Mouse (Mus musculus): Measurements from ENCODE around the gene Hoxb6. TPM values are rescaled to one million over a fixed set of nuclear protein-coding genes. Genes with fewer than 3 reads are reported as not detected.

Gene Hoxb6
- total RNA-seq, 1 experiment, result 0.22 TPM

DNA sequence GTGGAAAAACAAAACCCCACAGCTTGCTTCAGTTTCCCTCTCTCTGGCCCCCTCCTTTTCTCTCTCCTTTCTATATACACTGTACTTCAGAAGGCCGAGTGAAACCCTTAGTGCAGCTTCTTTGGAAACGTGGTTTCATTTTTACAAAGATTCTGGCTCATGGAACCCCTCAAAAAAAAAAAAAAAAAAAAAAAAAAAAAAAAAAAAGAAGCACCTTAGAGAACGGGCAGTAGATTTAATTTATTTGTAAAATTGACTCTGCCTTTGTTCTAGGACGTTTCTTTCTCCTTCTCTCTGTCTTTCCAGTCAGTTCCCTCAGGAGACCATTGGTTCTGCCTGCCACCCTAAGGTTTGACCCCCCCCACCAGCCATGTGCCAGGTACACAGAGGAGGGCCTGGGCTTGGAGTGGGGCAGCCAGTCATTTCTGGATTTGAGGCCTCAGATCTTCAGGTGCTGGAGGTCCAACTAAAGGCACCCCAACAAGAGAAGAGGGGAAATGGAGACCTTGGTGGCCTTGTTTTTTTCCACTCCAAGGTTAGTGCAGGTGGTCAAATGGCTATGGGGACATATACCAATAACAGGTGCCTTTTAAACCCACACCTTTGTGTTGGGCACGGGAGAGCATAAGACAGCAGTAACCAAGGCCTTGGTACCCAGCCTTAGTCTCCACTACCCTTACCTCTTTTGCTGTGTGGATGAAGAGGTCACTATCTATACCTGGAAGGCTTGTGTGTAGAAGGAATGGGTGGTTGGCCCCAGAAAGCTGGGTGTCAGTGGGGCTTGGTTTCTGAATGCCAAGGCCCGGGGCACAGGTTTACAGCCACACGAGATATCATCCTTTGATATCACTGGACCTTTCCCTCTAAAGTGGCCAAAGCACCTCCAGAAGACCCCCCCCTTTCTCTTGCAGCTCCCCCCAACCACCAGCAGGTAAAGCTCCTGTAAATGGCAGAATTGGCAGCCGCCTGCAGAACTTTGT lies 11.6 kb upstream of the Hoxb6 start:
- Histone ChIP-seq H3K9ac (ENCODE audit: insufficient read depth, low read depth, low read length, poor library complexity, severe bottlenecking) (no peak overlapping the region), H3K36me3 (ENCODE audit: control insufficient read depth, insufficient read depth, low read length, poor library complexity, severe bottlenecking) (no peaks in the 10 kb centered on the region), H3K4me3 (ENCODE audit: insufficient read depth in 1 of 2, low read depth in 1 of 2, low read length in 2 of 2, poor library complexity in 1 of 2, severe bottlenecking in 1 of 2) (no peak overlapping the region), H3K9me3 (ENCODE audit: control insufficient read depth, insufficient read depth, low read depth, low read length) (no peaks in the 10 kb centered on the region), H3K27ac (ENCODE audit: insufficient read depth, low read depth, low read length, poor library complexity, severe bottlenecking) (no peak overlapping the region), H3K4me1 (ENCODE audit: control insufficient read depth in 2 of 2, insufficient read depth in 2 of 2, low read length in 2 of 2, poor library complexity in 1 of 2) (peaks cover 0 to 4% of the 10 kb centered on the region in 2 experiments; a peak in 1 of 4 replicates)
- in situ Hi-C loops (cut with MboI; ENCODE audit: low sequenced_read_pairs in 2 of 2, unreplicated experiment in 2 of 2), result loop anchor here (5.0 to 25.0 kb wide), 3 partner anchors 47 to 582 kb away; no protein-coding TSS in a partner anchor
- TF ChIP-seq HCFC1 (IDR thresholded peaks at IDR 0.05; ENCODE audit: borderline replicate concordance, insufficient read depth, low read length), result no peak
- peak; percentile 75 for TF ChIP-seq ZNF384 (IDR thresholded peaks at IDR 0.05; ENCODE audit: low read depth, low read length)
- no peak for DNase-seq (ENCODE audit: low read depth, low spot score)

DNA sequence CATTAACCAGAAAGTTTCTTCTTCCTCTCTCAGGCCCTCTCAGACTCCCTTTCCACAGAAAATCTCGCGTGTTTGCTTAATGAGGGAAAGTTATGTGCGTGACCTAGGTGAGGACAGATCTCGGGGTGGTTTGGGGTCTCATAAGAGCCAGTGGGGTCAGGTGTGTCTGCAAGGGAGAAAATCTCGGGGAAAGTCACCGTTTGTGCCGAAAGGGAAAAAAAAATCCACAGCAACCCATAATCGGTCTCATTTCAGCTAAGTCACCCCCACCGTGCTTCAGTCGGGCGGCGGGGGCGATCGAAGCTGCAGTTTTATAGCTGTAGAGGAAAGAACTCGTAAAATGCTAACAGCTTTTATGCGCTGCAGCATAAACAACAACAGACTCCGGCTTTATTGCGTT lies 10.9 kb upstream of the Hoxb6 start:
- no peak for DNase-seq (ENCODE audit: low read depth, low spot score)
- H3K27ac ChIP-seq (ENCODE audit: insufficient read depth, low read depth, low read length, poor library complexity, severe bottlenecking), result no peak overlapping the region
- in situ Hi-C loops (cut with MboI; ENCODE audit: low sequenced_read_pairs in 2 of 2, unreplicated experiment in 2 of 2), result loop anchor here (5.0 to 25.0 kb wide), 3 partner anchors 46 to 581 kb away; no protein-coding TSS in a partner anchor
- TF ChIP-seq HCFC1 (IDR thresholded peaks at IDR 0.05; ENCODE audit: borderline replicate concordance, insufficient read depth, low read length) (no peak), MAFK (IDR thresholded peaks at IDR 0.05; ENCODE audit: insufficient read depth, low read depth, low read length) (no peak), ZNF384 (IDR thresholded peaks at IDR 0.05; ENCODE audit: low read depth, low read length) (no peak), ZC3H11A (IDR thresholded peaks at IDR 0.05; ENCODE audit: borderline replicate concordance, low read depth, low read length) (no peak), CHD2 (IDR thresholded peaks at IDR 0.05; ENCODE audit: low read depth, low read length) (no peak)
- no peak overlapping the region for H3K4me3 ChIP-seq (ENCODE audit: insufficient read depth in 1 of 2, low read depth in 1 of 2, low read length in 2 of 2, poor library complexity in 1 of 2, severe bottlenecking in 1 of 2)
- H3K4me1 ChIP-seq (ENCODE audit: control insufficient read depth in 2 of 2, insufficient read depth in 2 of 2, low read length in 2 of 2, poor library complexity in 1 of 2), result peaks cover 0 to 9% of the 10 kb centered on the region in 2 experiments; a peak in 1 of 4 replicates
- H3K36me3 ChIP-seq (ENCODE audit: control insufficient read depth, insufficient read depth, low read length, poor library complexity, severe bottlenecking), result no peaks in the 10 kb centered on the region
- H3K9ac ChIP-seq (ENCODE audit: insufficient read depth, low read depth, low read length, poor library complexity, severe bottlenecking), result no peak overlapping the region
- H3K9me3 ChIP-seq (ENCODE audit: control insufficient read depth, insufficient read depth, low read depth, low read length), result no peaks in the 10 kb centered on the region

DNA sequence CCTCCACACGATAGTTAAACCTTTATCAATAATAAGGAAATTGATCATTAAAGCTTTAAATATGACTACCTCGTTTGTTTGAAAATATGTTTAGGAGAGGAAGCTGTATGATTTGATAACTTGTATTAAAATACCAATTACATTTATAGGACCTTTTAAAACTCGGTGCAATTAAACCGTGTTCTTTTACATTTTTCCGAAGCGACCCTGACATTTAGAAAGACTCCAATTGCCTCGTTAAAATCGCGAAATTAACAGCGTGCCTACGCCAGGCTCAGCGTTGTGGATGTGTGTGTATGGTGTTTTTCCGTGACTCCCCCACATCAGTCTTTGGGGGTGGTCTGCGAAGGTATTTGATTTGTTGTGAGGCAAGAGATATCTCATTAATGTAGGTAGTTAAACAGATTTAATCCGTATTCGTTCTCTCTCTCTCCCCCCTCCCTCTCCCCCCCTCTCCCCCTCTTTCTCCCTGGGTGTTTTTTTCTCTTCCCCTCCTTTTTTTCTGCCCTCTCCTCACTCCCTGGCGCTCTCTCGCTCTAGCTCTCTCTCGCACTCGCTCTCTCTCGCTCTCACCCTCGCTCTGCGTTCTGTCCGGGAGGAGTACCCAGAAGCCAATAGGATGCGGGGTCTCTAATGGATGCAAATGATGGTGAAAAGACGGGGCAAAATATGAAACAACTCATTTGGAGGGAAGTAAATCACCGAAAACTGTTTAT lies 10.3 kb upstream of the Hoxb6 start, which contains the start of gene Hoxb8:
TSS of gene Hoxb8 (plus strand) at position 51 of the 716 bp plus-strand sequence.
- TF ChIP-seq ZNF384 (IDR thresholded peaks at IDR 0.05; ENCODE audit: low read depth, low read length) (no peak), CHD2 (IDR thresholded peaks at IDR 0.05; ENCODE audit: low read depth, low read length) (no peak), MAFK (IDR thresholded peaks at IDR 0.05; ENCODE audit: insufficient read depth, low read depth, low read length) (no peak), HCFC1 (IDR thresholded peaks at IDR 0.05; ENCODE audit: borderline replicate concordance, insufficient read depth, low read length) (no peak), ZC3H11A (IDR thresholded peaks at IDR 0.05; ENCODE audit: borderline replicate concordance, low read depth, low read length) (no peak)
- no peak within 1 kb of the TSS for H3K27ac ChIP-seq (ENCODE audit: insufficient read depth, low read depth, low read length, poor library complexity, severe bottlenecking)
- DNase-seq (ENCODE audit: low read depth, low spot score), result peak; percentile 26
- in situ Hi-C loops (cut with MboI; ENCODE audit: low sequenced_read_pairs in 2 of 2, unreplicated experiment in 2 of 2), result loop anchor here (5.0 to 25.0 kb wide), 3 partner anchors 45 to 580 kb away; no protein-coding TSS in a partner anchor
- H3K36me3 ChIP-seq (ENCODE audit: control insufficient read depth, insufficient read depth, low read length, poor library complexity, severe bottlenecking), result no peaks in the 10 kb centered on the region
- no peak within 1 kb of the TSS for H3K4me3 ChIP-seq (ENCODE audit: insufficient read depth in 1 of 2, low read depth in 1 of 2, low read length in 2 of 2, poor library complexity in 1 of 2, severe bottlenecking in 1 of 2)
- no peaks in the 10 kb centered on the region for H3K9me3 ChIP-seq (ENCODE audit: control insufficient read depth, insufficient read depth, low read depth, low read length)
- H3K9ac ChIP-seq (ENCODE audit: insufficient read depth, low read depth, low read length, poor library complexity, severe bottlenecking), result no peak within 1 kb of the TSS
- peaks cover 0 to 9% of the 10 kb centered on the region in 2 experiments; a peak in 1 of 4 replicates for H3K4me1 ChIP-seq (ENCODE audit: control insufficient read depth in 2 of 2, insufficient read depth in 2 of 2, low read length in 2 of 2, poor library complexity in 1 of 2)

GRCm38 (mm10) chr11:96282795-96283430 lies 9.4 kb upstream of the Hoxb6 start:
- no peak for TF ChIP-seq ZC3H11A (IDR thresholded peaks at IDR 0.05; ENCODE audit: borderline replicate concordance, low read depth, low read length)
- TF ChIP-seq HCFC1 (IDR thresholded peaks at IDR 0.05; ENCODE audit: borderline replicate concordance, insufficient read depth, low read length), result 0 out of 2 replicates have a peak, but pooled peaks have one; percentile 36
- Histone ChIP-seq H3K4me1 (ENCODE audit: control insufficient read depth in 2 of 2, insufficient read depth in 2 of 2, low read length in 2 of 2, poor library complexity in 1 of 2) (peaks cover 0 to 9% of the 10 kb centered on the region in 2 experiments; a peak in 1 of 4 replicates), H3K9ac (ENCODE audit: insufficient read depth, low read depth, low read length, poor library complexity, severe bottlenecking) (no peak overlapping the region), H3K4me3 (ENCODE audit: insufficient read depth in 1 of 2, low read depth in 1 of 2, low read length in 2 of 2, poor library complexity in 1 of 2, severe bottlenecking in 1 of 2) (peak overlapping the region in 1 of 2 experiments; percentile 2; a peak in 1 of 4 replicates), H3K36me3 (ENCODE audit: control insufficient read depth, insufficient read depth, low read length, poor library complexity, severe bottlenecking) (no peaks in the 10 kb centered on the region), H3K9me3 (ENCODE audit: control insufficient read depth, insufficient read depth, low read depth, low read length) (no peaks in the 10 kb centered on the region), H3K27ac (ENCODE audit: insufficient read depth, low read depth, low read length, poor library complexity, severe bottlenecking) (no peak overlapping the region)
- peak; percentile 39 for DNase-seq (ENCODE audit: low read depth, low spot score)
- in situ Hi-C loops (cut with MboI; ENCODE audit: low sequenced_read_pairs in 2 of 2, unreplicated experiment in 2 of 2), result loop anchor here (5.0 to 25.0 kb wide), 3 partner anchors 44 to 579 kb away; no protein-coding TSS in a partner anchor
